Mouse (Mus musculus) CH12.LX (cell line): ENCODE results near the gene Spata21. TPM values are rescaled to one million over a fixed set of nuclear protein-coding genes. Genes with fewer than 3 reads are reported as not detected.

ENCODE experiments used
- DNase-seq: peaks from one replicate; pipeline ENCODE4 v3.0.0-alpha.2; 2013; ENCODE audit errors: extremely low read depth
- H3K27ac ChIP-seq: 2 replicates; pipeline ENCODE4 v1.5.1; 2012; ENCODE audit warnings: low read depth, mild to moderate bottlenecking, control low read depth, moderate library complexity; ENCODE audit not compliant: insufficient read depth
- H3K27me3 ChIP-seq: replicated peaks from 2 replicates; pipeline ENCODE3; 2012; ENCODE audit warnings: inconsistent platforms
- H3K36me3 ChIP-seq, 2 experiments: replicated peaks in 1 of 2; 2 replicates each; pipeline versions ENCODE3 to v1.6.1; 2012; ENCODE audit warnings: inconsistent platforms in 1 of 2, low read length in 1 of 2, mild to moderate bottlenecking in 1 of 2, mixed read lengths in 1 of 2, moderate library complexity in 1 of 2; ENCODE audit not compliant: control insufficient read depth in 1 of 2, insufficient read depth in 1 of 2
- H3K4me1 ChIP-seq, 2 experiments: 2 replicates each; pipeline ENCODE4 v1.6.1; 2012; ENCODE audit warnings: inconsistent platforms in 1 of 2, moderate library complexity in 1 of 2; ENCODE audit not compliant: insufficient read depth in 2 of 2, control insufficient read depth in 1 of 2
- H3K4me2 ChIP-seq: 2 replicates; pipeline ENCODE4 v1.6.1; 2012; ENCODE audit warnings: low read depth, mild to moderate bottlenecking, control low read depth; ENCODE audit not compliant: poor library complexity, insufficient read depth, severe bottlenecking
- H3K4me3 ChIP-seq, 3 experiments: fragments of 150-350 bp in 1 of 3; sonication (generic) in 1 of 3; replicated peaks in 1 of 3; 2 replicates each; pipeline versions ENCODE3 to v1.5.1; 2011 to 2012; ENCODE audit warnings: low read depth in 2 of 3, low read length in 2 of 3, mild to moderate bottlenecking in 2 of 3, moderate library complexity in 2 of 3, control low read depth in 1 of 3, improper control_type of control experiment in 1 of 3, inconsistent platforms in 1 of 3, mixed read lengths in 1 of 3; ENCODE audit not compliant: poor library complexity in 1 of 3
- H3K79me2 ChIP-seq: replicated peaks from 2 replicates; pipeline ENCODE4 v1.6.1; 2012; ENCODE audit warnings: mild to moderate bottlenecking, moderate library complexity; ENCODE audit not compliant: control insufficient read depth, poor library complexity, insufficient read depth, severe bottlenecking; ENCODE audit errors: extremely low read depth
- H3K9ac ChIP-seq: 2 replicates; pipeline ENCODE4 v1.6.1; 2012; ENCODE audit warnings: low read depth, mild to moderate bottlenecking, control low read depth, moderate library complexity; ENCODE audit not compliant: insufficient read depth
- H3K9me3 ChIP-seq: replicated peaks from 2 replicates; pipeline ENCODE3; 2012; ENCODE audit warnings: low read length, inconsistent platforms, mixed read lengths
- CHD2 ChIP-seq: IDR thresholded peaks from 2 replicates; pipeline ENCODE4 v1.6.1; 2011; ENCODE audit warnings: low read length, improper control_type of control experiment
- CTCF ChIP-seq, 2 experiments: IDR thresholded peaks in 1 of 2; conservative IDR thresholded peaks in 1 of 2; 2 replicates each; pipeline ENCODE4 v1.5.1; 2011 to 2012; ENCODE audit warnings: low read depth in 2 of 2, low read length in 2 of 2, improper control_type of control experiment in 1 of 2, inconsistent platforms in 1 of 2, mild to moderate bottlenecking in 1 of 2, moderate library complexity in 1 of 2
- E2F4 ChIP-seq: IDR thresholded peaks from 2 replicates; pipeline ENCODE4 v1.6.1; 2011; ENCODE audit warnings: low read depth, low read length, improper control_type of control experiment; ENCODE audit not compliant: insufficient replicate concordance
- ELF1 ChIP-seq: IDR thresholded peaks from 2 replicates; pipeline ENCODE4 v1.6.1; 2014; ENCODE audit warnings: low read depth, mild to moderate bottlenecking, inconsistent platforms, low read length, improper control_type of control experiment
- ETS1 ChIP-seq: conservative IDR thresholded peaks from 2 replicates; pipeline ENCODE4 v1.6.1; 2012; ENCODE audit warnings: low read depth, mild to moderate bottlenecking, inconsistent platforms, low read length, improper control_type of control experiment, moderate library complexity
- HCFC1 ChIP-seq: IDR thresholded peaks from 2 replicates; pipeline ENCODE4 v1.6.1; 2012; ENCODE audit warnings: low read depth, mild to moderate bottlenecking, inconsistent platforms, low read length, improper control_type of control experiment
- KAT2A ChIP-seq: IDR thresholded peaks from 2 replicates; pipeline ENCODE4 v1.6.1; 2012; ENCODE audit warnings: low read length, improper control_type of control experiment, inconsistent platforms; ENCODE audit not compliant: insufficient replicate concordance
- MAZ ChIP-seq: IDR thresholded peaks from 2 replicates; pipeline ENCODE4 v1.6.1; 2012; ENCODE audit warnings: low read depth, mild to moderate bottlenecking, inconsistent platforms, low read length, improper control_type of control experiment, moderate library complexity
- MEF2A ChIP-seq: IDR thresholded peaks from 2 replicates; pipeline ENCODE4 v1.6.1; 2014; ENCODE audit warnings: low read depth, mild to moderate bottlenecking, inconsistent platforms, low read length, improper control_type of control experiment, borderline replicate concordance
- NELFE ChIP-seq: IDR thresholded peaks from 2 replicates; pipeline ENCODE4 v1.6.1; 2011; ENCODE audit warnings: low read depth, low read length, improper control_type of control experiment
- PAX5 ChIP-seq: IDR thresholded peaks from 2 replicates; pipeline ENCODE4 v1.6.1; 2012; ENCODE audit warnings: low read length, inconsistent platforms, mixed read lengths
- SMC3 ChIP-seq: IDR thresholded peaks from 2 replicates; pipeline ENCODE4 v1.6.1; 2011; ENCODE audit warnings: low read depth, low read length, improper control_type of control experiment
- UBTF ChIP-seq: IDR thresholded peaks from 2 replicates; pipeline ENCODE4 v1.6.1; 2012; ENCODE audit warnings: low read depth, mild to moderate bottlenecking, inconsistent platforms, low read length, improper control_type of control experiment, moderate library complexity
- USF1 ChIP-seq: IDR thresholded peaks from 2 replicates; pipeline ENCODE4 v1.6.1; 2014; ENCODE audit warnings: low read depth, mild to moderate bottlenecking, inconsistent platforms, low read length, improper control_type of control experiment
- USF2 ChIP-seq: conservative IDR thresholded peaks from 2 replicates; pipeline ENCODE4 v1.6.1; 2011; ENCODE audit warnings: low read depth, low read length, improper control_type of control experiment
- ZKSCAN1 ChIP-seq: IDR thresholded peaks from 2 replicates; pipeline ENCODE4 v1.6.1; 2012; ENCODE audit warnings: low read depth, inconsistent platforms, low read length, improper control_type of control experiment, borderline replicate concordance
- dilution Hi-C: fragments of 300-500 bp; cut with MboI; formaldehyde crosslinking; loops from 2 replicates; pipeline ENCODE4 v1.14.3; 2020; ENCODE audit warnings: low sequenced_read_pairs; ENCODE audit not compliant: extremely low pct_unique_long_range_greater_than_20kb, extremely low pct_ligation_motif_present
- in situ Hi-C: fragments of 300-500 bp; cut with MboI; formaldehyde crosslinking; loops from 3 replicates; pipeline ENCODE4 v1.14.3; 2019; ENCODE audit warnings: low sequenced_read_pairs, low pct_ligation_motif_present, low pct_unique_long_range_greater_than_20kb, mixed read lengths
- polyA plus RNA-seq: library from polyadenylated mRNA; unstranded; fragments of >175 nt; gene quantifications from 2 replicates; pipeline ENCODE4 v1.2.1, GENCODE M21; 2012; ENCODE audit warnings: low read depth; ENCODE audit not compliant: insufficient read length
- total RNA-seq, 2 experiments: library from RNA; depleted of rRNA; stranded (reverse); fragments of 300-350 nt in 1 of 2; fragments of >200 nt in 1 of 2; gene quantifications; 2 replicates each; pipeline ENCODE4 v1.2.3; 2012 to 2014

Spata21 gene
- total and polyA plus RNA-seq, 3 experiments: not detected

DNA sequence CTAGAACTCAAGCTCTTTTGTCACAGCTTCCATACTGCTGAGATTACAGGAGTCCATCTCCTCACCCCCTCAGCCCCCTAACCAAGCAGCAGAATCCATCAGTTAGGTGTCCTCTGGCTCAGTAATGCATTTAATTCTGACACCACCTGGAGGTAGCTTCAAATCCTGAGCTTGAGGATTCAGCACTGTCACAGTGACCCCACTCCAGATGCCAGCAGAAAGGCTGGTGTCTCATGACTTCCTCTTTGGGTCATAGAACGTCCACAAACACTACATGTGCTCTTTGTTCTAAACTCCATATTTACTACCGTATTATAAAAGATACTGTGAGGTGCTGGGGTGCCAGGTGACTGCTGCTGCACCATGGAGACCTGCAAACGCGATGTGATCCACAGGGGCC is 69.4 kb downstream of the Spata21 start:
- no peaks in the 10 kb centered on the region for H3K27me3 ChIP-seq
- H3K79me2 ChIP-seq: peaks cover 86% of the 10 kb centered on the region
- DNase-seq: no peak
- no peaks in the 10 kb centered on the region for H3K9me3 ChIP-seq
- no peak overlapping the region for H3K4me3 ChIP-seq
- H3K4me2 ChIP-seq: no peak overlapping the region
- H3K4me1 ChIP-seq: peaks cover 21 to 81% of the 10 kb centered on the region in 2 experiments
- no peak overlapping the region for H3K27ac ChIP-seq
- no peak overlapping the region for H3K9ac ChIP-seq
- in situ Hi-C loops (no loop called here), dilution Hi-C loops (no loop called here)
- TF ChIP-seq USF2: no peak
- H3K36me3 ChIP-seq: peaks cover 0 to 45% of the 10 kb centered on the region in 2 experiments

- dilution Hi-C loops: no loop called here
- H3K4me2 ChIP-seq: no peak overlapping the region
Measured at GRCm38 (mm10) chr4:141158609-141159008, 70.5 kb downstream of the Spata21 start.

DNA sequence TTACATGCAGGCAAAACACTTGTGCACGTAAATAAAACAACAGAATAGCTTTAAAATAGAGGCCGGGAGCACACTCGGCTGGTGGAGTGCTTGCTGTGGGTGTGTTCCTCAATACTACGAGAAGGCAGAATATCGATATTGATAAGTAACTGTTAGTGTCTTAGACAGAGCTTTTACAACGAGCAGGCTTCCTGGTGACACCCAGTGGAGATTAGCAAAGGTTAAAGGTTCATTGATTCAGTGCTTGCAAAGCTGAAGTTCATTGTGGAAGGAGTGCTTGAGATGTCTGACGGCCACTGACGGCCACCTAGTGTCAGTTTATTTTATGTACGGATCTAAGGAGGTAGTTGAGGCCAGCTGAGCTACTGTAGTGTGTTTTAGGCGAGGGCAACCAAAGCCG is 71.0 kb downstream of the Spata21 start:
- DNase-seq: no peak
- Histone ChIP-seq H3K9ac (no peak overlapping the region), H3K27me3 (no peaks in the 10 kb centered on the region), H3K79me2 (peaks cover 88% of the 10 kb centered on the region), H3K9me3 (no peaks in the 10 kb centered on the region), H3K4me1 (peaks cover 19 to 79% of the 10 kb centered on the region in 2 experiments), H3K36me3 (peaks cover 0 to 48% of the 10 kb centered on the region in 2 experiments), H3K4me3 (no peak overlapping the region), H3K4me2 (no peak overlapping the region), H3K27ac (no peak overlapping the region)
- dilution Hi-C loops: no loop called here
- TF ChIP-seq CHD2 (no peak), MAZ (no peak), CTCF (conservative IDR thresholded peaks at IDR 0.05 in 1 of 2, IDR thresholded peaks at IDR 0.05 in 1 of 2; ENCODE audit: low read depth in 2 of 2, low read length in 2 of 2) (peak in 1 of 2 experiments; percentile 18; a peak in 1 of 4 replicates), NELFE (no peak), SMC3 (0 out of 2 replicates have a peak, but pooled peaks have one; percentile 5)
- in situ Hi-C loops: no loop called here

More at GRCm38 (mm10) chr4:141158609-141159008, 70.5 kb downstream of the Spata21 start:
- no peaks in the 10 kb centered on the region for H3K27me3 ChIP-seq
- TF ChIP-seq USF1 (no peak), SMC3 (no peak), UBTF (no peak), CHD2 (no peak), ETS1 (no peak), E2F4 (no peak), ZKSCAN1 (no peak), ELF1 (no peak), KAT2A (no peak), HCFC1 (no peak), MAZ (no peak), PAX5 (no peak), MEF2A (no peak)
- H3K27ac ChIP-seq: no peak overlapping the region
- H3K79me2 ChIP-seq: peaks cover 89% of the 10 kb centered on the region
- peaks cover 0 to 47% of the 10 kb centered on the region in 2 experiments for H3K36me3 ChIP-seq
- peaks cover 19 to 79% of the 10 kb centered on the region in 2 experiments for H3K4me1 ChIP-seq
- DNase-seq: no peak
- no peaks in the 10 kb centered on the region for H3K9me3 ChIP-seq
- no peak overlapping the region for H3K4me3 ChIP-seq
- in situ Hi-C loops: no loop called here
- no peak overlapping the region for H3K9ac ChIP-seq
